Mouse (Mus musculus) MN1 (cell line): ENCODE data around the gene BC017158.

Source experiments
- DNase-seq: peaks from one replicate; pipeline ENCODE4 v3.0.0-alpha.2; 2016; ENCODE audit warnings: low spot score

Gene BC017158

GRCm38 (mm10) chr7:128234796-128235195, 63.2 kb downstream of the BC017158 start:
- no peak for DNase-seq

DNA sequence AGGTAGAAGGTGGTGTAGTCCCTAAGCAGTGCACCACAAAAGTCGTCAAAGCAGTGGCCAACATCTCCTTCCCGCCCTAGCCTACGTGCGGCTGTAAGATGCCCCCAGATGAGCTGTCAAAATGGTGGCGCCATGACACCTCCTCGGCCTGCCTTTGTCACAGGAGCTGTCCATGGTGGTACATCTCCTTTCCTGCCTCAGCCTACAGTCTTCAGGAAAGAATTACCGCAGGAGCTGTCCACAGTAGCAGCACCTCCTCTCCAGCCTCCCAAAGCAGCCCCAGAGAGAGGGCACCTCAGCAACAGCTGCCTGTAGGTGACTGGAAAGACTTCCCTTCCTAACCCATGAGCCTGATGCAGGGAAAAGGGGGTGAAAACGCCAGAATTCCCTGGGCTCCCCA, 66.2 kb downstream of the BC017158 start:
- DNase-seq = no peak
